Mouse (Mus musculus): ENCODE measurements around the gene Krt222.

DNA sequence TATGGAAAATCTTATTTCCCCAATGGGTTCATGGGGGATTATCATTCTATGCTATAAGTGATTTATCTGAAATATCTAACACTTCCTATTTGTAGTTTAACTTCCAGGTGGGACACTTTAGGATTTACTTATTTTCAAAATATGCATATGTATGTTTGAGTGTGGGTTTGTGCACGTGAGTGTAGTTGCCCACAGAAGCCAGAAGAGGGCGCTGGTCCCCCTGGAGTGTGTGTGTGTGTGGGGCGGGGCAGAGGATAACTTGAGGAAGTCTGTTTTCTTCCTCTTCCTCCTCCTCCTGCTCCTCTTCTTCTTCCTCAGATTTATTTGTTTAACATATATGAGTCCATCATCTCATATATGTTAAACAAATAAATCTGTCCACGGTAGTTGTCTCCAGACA is 12.3 kb upstream of the Krt222 start:
- TF ChIP-seq CTCF (IDR thresholded peaks at IDR 0.05; ENCODE audit: low read depth) (peak; percentile 29), EP300 (IDR thresholded peaks at IDR 0.05; ENCODE audit: low read depth) (no peak)
